Mouse (Mus musculus) cerebellum, adult 18-20 months (tissue): ENCODE data around the gene Lsm10.
"Not testable (repeated sequence)": the region's sequence is repeated elsewhere in the genome, so short reads cannot be mapped to it uniquely, and the experiment has no call there.

Experiments used
- DNase-seq, 2 experiments: peaks; one replicate each; pipeline ENCODE4 v3.0.0; 2021

Gene Lsm10

GRCm38 (mm10) chr4:126096464-126097111 lies at the start of gene Lsm10:
Gene Lsm10 (plus strand): TSS chr4:126096623.
- DNase-seq = peak; percentile 94 to 95

GRCm38 (mm10) chr4:126046851-126047585 lies 49.4 kb upstream of the Lsm10 start, which contains the start of gene Mrps15:
Gene Mrps15 (plus strand): TSS chr4:126046925.
- DNase-seq = peak; percentile 84 to 87

GRCm38 (mm10) chr4:126051617-126052016 lies 44.8 kb upstream of the Lsm10 start:
- no peak for DNase-seq

GRCm38 (mm10) chr4:126057207-126058133 lies 39.0 kb upstream of the Lsm10 start:
- DNase-seq = no peak

- peak; percentile 89 to 94 for DNase-seq
Observed at GRCm38 (mm10) chr4:126058134-126058996, 38.1 kb upstream of the Lsm10 start, which contains the start of gene Oscp1. Gene Oscp1 (plus strand): TSS chr4:126058565.

GRCm38 (mm10) chr4:126058997-126059362 lies 37.4 kb upstream of the Lsm10 start:
- no peak for DNase-seq

- DNase-seq = peak; percentile 21 to 26
Observed at GRCm38 (mm10) chr4:126062856-126063255, 33.6 kb upstream of the Lsm10 start.

GRCm38 (mm10) chr4:126065241-126065640 lies 31.2 kb upstream of the Lsm10 start:
- DNase-seq = no peak

- DNase-seq = peak; percentile 25 to 34
Observed at GRCm38 (mm10) chr4:126067401-126068077, 28.9 kb upstream of the Lsm10 start.

GRCm38 (mm10) chr4:126068842-126069241 lies 27.6 kb upstream of the Lsm10 start:
- DNase-seq = no peak

- DNase-seq = no peak
Observed at GRCm38 (mm10) chr4:126077833-126078232, 18.6 kb upstream of the Lsm10 start.

- DNase-seq = no peak
Observed at GRCm38 (mm10) chr4:126079266-126079665, 17.2 kb upstream of the Lsm10 start.

- DNase-seq = no peak
Observed at GRCm38 (mm10) chr4:126081601-126082000, 14.8 kb upstream of the Lsm10 start.

- DNase-seq = no peak
Observed at GRCm38 (mm10) chr4:126083021-126083420, 13.4 kb upstream of the Lsm10 start.

- no peak for DNase-seq
Observed at GRCm38 (mm10) chr4:126084382-126084781, 12.0 kb upstream of the Lsm10 start.

- DNase-seq = peak; percentile 86 to 90
Observed at GRCm38 (mm10) chr4:126085996-126086576, 10.3 kb upstream of the Lsm10 start.

GRCm38 (mm10) chr4:126090101-126090847 lies 6.1 kb upstream of the Lsm10 start:
- no peak for DNase-seq

GRCm38 (mm10) chr4:126090848-126091124 lies 5.6 kb upstream of the Lsm10 start:
- DNase-seq = no peak

GRCm38 (mm10) chr4:126091873-126092272 lies 4.5 kb upstream of the Lsm10 start:
- no peak for DNase-seq

GRCm38 (mm10) chr4:126095622-126096430 lies 597 bp upstream of the Lsm10 start:
- not testable (repeated sequence) for DNase-seq
